Mouse (Mus musculus): Measurements from ENCODE around the gene Gm16442.
"Not testable (repeated sequence)": the region's sequence is repeated elsewhere in the genome, so short reads cannot be mapped to it uniquely, and the experiment has no call there.

Gm16442 gene

DNA sequence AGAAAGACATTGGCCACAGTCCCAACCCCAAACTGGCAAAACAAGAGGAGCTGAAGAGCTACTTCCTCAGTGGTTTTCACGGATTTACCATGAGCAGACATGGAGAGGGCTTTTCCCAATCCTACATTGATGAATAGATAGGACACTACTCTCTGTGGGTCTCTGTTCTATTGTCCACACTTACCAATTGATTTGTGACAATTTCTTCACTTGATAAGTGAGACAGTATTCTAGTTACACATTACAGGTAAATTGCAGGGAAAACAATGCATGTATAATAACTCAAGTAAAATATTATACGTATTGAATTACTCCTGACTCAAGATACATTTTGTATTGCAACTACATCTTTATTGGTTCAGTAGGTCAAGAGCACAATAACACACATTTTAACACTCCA, at the start of gene Gm16442:
Gm16442 (minus strand) TSS at position 101 of the 400 bp plus-strand sequence.
- DNase-seq (ENCODE audit: low read depth), result not testable (repeated sequence)

DNA sequence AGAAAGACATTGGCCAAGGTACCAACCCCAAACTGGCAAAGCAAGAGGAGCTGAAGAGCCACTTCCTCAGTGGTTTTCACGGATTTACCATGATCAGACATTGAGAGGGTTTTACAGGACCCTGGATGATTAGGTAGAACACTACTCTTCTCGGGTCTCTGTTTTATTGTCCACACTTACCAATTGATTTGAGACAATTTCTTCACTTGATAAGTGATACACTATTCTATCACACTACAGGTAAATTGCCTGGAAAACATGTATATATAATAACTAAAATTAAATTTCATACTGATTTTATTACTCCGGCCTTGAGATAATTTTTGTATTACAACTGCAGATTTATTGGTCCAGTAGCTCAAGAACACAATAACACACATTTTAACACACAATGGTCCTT, 45.9 kb upstream of the Gm16442 start, which contains the start of gene Vmn1r94:
Vmn1r94 (minus strand) TSS at position 101 of the 400 bp plus-strand sequence.
- not testable (repeated sequence) for DNase-seq (ENCODE audit: low read depth)

- not testable (repeated sequence) for DNase-seq (ENCODE audit: low read depth)
These were observed 16.6 kb upstream of the Gm16442 start, which contains the start of gene Vmn1r93 for GRCm38 (mm10) chr7:20138988-20139387. TSS of gene Vmn1r93 (minus strand) at chr7:20139088.

DNA sequence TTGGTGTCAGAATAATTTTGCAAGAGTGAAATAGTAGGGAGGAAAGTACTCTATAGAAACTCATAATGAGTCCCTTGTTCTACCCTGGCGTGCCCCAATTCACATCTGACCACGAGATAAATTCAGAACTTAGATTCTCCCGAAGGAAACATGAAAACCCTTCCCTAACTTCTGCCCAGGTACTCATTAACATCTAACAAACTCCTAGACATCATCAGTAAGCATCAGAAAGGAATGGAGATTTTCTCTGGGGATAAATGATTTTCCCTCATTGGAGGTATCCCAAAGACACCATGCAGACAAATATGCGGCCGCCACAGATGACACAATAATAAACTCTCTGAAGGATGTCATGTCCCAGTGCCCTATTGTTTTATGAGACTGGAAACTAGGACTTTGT, 23.0 kb downstream of the Gm16442 start, which contains the start of gene Vmn1r91:
Vmn1r91 (plus strand) TSS at position 301 of the 400 bp plus-strand sequence.
- not testable (repeated sequence) for DNase-seq (ENCODE audit: low read depth)

- DNase-seq (ENCODE audit: low read depth), result not testable (repeated sequence)
These were observed 44.3 kb downstream of the Gm16442 start for GRCm38 (mm10) chr7:20078118-20078517.

Data from naive thymus-derived CD4-positive, alpha-beta T cell, adult 2 months (primary cell).